Mouse (Mus musculus): ENCODE measurements around the gene Pcbd2. TPM values are rescaled to one million over a fixed set of nuclear protein-coding genes. Genes with fewer than 3 reads are reported as not detected.

Pcbd2 gene
- polyA plus RNA-seq, 1 experiment from 2014 or later, result 52.7 TPM

DNA sequence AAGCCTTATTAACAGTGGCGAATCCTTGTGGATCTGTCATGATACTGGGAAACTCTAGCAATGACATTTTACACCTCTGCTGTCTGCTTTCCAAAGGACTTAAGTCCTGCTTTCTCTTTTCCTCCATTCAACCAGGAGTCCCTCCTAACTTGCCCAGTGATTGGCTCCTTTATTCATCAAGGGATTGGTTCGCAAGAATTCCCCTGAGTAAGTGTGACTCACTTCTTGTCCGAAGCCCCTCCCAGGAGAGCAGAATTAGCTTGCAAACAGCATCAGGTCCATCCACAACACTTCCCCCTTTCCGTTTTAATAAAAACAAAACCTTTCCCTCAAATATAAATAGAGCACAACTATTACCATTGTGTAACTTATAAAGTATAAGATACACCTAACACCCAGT, 22.9 kb upstream of the Pcbd2 start:
- Histone ChIP-seq H3K4me3 (ENCODE audit: low read length) (no peak overlapping the region), H3K36me3 (ENCODE audit: insufficient read depth, low read length) (peaks cover 43% of the 10 kb centered on the region), H3K9ac (replicated peaks; ENCODE audit: low read length) (no peak overlapping the region), H3K27me3 (ENCODE audit: insufficient read depth, low read length) (no peaks in the 10 kb centered on the region), H3K9me3 (ENCODE audit: low read length) (0 out of 2 replicates have a peak, but pooled peaks cover 7% of the 10 kb centered on the region), H3K4me1 (ENCODE audit: insufficient read depth, low read length) (no peaks in the 10 kb centered on the region), H3K4me2 (replicated peaks; ENCODE audit: low read depth, low read length) (no peak overlapping the region), H3K27ac (ENCODE audit: low read length) (no peak overlapping the region)
- 90% methylated on average over 4 of the region's 4 CpGs for WGBS
- no peak for ATAC-seq (ENCODE audit: low FRiP score, low TSS enrichment)

DNA sequence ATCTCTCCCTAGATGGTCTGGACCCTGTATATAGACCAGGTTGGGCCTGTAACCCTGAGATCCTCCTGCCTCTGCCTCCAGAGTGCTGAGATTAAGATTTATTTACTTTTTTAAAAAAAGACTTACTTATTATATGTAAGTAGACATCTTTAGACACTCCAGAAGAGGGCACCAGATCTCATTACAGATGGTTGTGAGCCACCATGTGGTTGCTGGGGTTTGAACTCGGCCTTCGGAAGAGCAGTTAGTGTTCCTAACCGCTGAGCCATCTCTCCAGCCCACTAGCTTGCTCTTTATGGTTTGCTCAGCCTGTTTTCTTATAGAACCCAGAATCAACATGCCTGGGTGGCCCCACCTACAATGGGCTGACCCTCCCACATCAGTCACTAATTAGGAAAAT, 14.3 kb upstream of the Pcbd2 start:
- 87% methylated on average over 3 of the region's 3 CpGs for WGBS
- no peaks in the 10 kb centered on the region for H3K36me3 ChIP-seq (ENCODE audit: insufficient read depth, low read length)
- no peak for ATAC-seq (ENCODE audit: low FRiP score, low TSS enrichment)
- no peaks in the 10 kb centered on the region for H3K9me3 ChIP-seq (ENCODE audit: low read length)
- peaks cover 9% of the 10 kb centered on the region; the same call in 1 of the 2 replicates for H3K4me1 ChIP-seq (ENCODE audit: insufficient read depth, low read length)
- no peak overlapping the region for H3K4me2 ChIP-seq (replicated peaks; ENCODE audit: low read depth, low read length)
- no peaks in the 10 kb centered on the region for H3K27me3 ChIP-seq (ENCODE audit: insufficient read depth, low read length)
- no peak overlapping the region for H3K4me3 ChIP-seq (ENCODE audit: low read length)
- H3K27ac ChIP-seq (ENCODE audit: low read length), result no peak overlapping the region
- no peak overlapping the region for H3K9ac ChIP-seq (replicated peaks; ENCODE audit: low read length)

DNA sequence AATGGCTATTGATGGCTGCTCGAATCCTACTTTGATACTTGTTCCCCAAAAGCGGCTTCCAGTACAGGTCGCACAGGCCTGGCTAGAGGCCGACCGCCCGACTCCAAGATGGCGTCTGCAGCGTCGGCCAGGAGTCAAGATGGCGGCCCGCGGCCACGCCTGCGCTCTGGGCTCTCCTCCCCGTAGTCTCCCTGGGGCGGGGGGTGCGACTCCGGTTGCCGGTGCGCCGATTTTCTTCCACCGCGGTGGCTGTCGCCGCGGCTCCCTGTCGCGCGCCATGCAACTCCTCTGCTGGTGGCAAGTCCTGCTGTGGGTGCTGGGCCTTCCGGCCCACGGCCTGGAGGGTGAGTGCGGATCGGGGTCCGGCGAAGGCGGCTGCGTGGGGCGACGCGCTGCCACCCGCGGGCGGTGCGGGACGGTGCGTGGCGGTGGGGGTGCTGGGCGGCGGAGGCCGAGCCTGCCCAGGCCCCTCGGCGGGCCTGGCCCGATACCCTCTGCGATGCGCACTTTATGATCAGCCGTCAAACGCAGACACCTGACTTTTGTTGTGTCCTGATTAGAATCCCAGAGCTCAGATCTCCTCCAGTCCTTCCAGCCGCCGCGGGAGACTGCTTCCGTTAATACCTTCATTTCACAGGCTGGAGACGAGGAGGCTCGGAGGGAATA, 12.5 kb upstream of the Pcbd2 start, which contains the start of gene Txndc15:
Gene Txndc15 (plus strand): TSS at position 150 of the 666 bp plus-strand sequence.
- Histone ChIP-seq H3K4me1 (ENCODE audit: insufficient read depth, low read length) (peaks cover 6% of the 10 kb centered on the region; the same call in 1 of the 2 replicates), H3K4me2 (replicated peaks; ENCODE audit: low read depth, low read length) (peak within 1 kb of the TSS; percentile 66), H3K27ac (ENCODE audit: low read length) (peak within 1 kb of the TSS; percentile 88), H3K27me3 (ENCODE audit: insufficient read depth, low read length) (no peaks in the 10 kb centered on the region), H3K36me3 (ENCODE audit: insufficient read depth, low read length) (peaks cover 13% of the 10 kb centered on the region; the same call in 1 of the 2 replicates), H3K9ac (replicated peaks; ENCODE audit: low read length) (peak within 1 kb of the TSS; percentile 89), H3K4me3 (ENCODE audit: low read length) (peak within 1 kb of the TSS; percentile 80), H3K9me3 (ENCODE audit: low read length) (no peaks in the 10 kb centered on the region)
- peak; percentile 93 for ATAC-seq (ENCODE audit: low FRiP score, low TSS enrichment)
- under 1% methylated on average over 63 of the region's 63 CpGs for WGBS

DNA sequence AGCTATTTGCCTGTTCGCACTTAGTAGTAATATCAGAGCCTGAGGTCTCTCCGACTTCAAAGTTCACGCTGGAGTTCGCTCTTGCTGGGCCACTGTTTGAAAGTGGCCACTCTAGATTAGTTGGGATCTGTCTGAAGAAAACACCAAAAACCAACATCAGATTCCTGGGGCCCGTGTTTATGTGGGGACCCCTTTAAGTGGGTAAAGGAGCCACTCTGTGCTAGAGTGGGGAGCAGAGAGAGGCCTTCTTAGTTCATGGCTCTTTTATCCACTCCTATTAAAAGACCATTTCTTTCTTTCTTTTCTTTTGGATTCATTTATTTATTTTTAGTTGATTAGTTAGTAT, 12.0 kb upstream of the Pcbd2 start:
- Histone ChIP-seq H3K4me2 (replicated peaks; ENCODE audit: low read depth, low read length) (peak overlapping the region; percentile 66), H3K27me3 (ENCODE audit: insufficient read depth, low read length) (no peaks in the 10 kb centered on the region), H3K36me3 (ENCODE audit: insufficient read depth, low read length) (peaks cover 18% of the 10 kb centered on the region), H3K27ac (ENCODE audit: low read length) (peak overlapping the region; percentile 88), H3K4me1 (ENCODE audit: insufficient read depth, low read length) (peaks cover 6% of the 10 kb centered on the region; the same call in 1 of the 2 replicates), H3K9ac (replicated peaks; ENCODE audit: low read length) (peak overlapping the region; percentile 89), H3K9me3 (ENCODE audit: low read length) (no peaks in the 10 kb centered on the region), H3K4me3 (ENCODE audit: low read length) (peak overlapping the region; percentile 80)
- WGBS, result 1% methylated on average over 5 of the region's 5 CpGs
- no peak for ATAC-seq (ENCODE audit: low FRiP score, low TSS enrichment)

DNA sequence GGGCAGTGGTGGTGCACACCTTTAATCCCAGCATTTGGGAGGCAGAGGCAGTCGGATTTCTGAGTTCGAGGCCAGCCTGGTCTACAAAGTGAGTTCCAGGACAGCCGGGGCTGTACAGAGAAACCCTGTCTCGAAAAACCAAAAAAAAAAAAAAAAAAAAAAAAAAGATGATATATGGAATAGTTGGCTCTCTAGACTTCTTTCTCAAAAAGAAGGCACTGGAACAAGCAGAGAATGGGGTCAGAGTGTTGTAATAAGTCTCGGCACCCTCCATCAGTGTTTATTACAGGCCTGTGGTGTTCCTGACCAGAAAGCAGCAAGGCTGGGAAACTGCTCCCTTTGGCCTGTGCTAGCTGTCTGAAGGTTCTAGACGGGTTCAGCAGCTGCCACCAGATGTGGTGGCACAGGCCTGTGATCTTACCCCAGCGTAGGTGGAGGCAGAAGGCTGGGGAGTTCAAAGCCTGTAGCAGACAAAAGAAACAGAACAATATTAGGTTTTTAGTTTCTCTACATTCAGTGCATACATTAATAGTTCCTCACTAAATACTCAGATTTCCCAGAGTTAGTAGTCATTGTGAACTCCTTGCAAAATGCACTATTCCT, 11.2 kb upstream of the Pcbd2 start:
- Histone ChIP-seq H3K9me3 (ENCODE audit: low read length) (no peaks in the 10 kb centered on the region), H3K4me3 (ENCODE audit: low read length) (0 out of 2 replicates have a peak overlapping the region, but pooled peaks have one; percentile 80), H3K27me3 (ENCODE audit: insufficient read depth, low read length) (no peaks in the 10 kb centered on the region), H3K4me1 (ENCODE audit: insufficient read depth, low read length) (peaks cover 6% of the 10 kb centered on the region; the same call in 1 of the 2 replicates), H3K9ac (replicated peaks; ENCODE audit: low read length) (0 out of 2 replicates have a peak overlapping the region, but pooled peaks have one; percentile 43), H3K36me3 (ENCODE audit: insufficient read depth, low read length) (peaks cover 20% of the 10 kb centered on the region), H3K27ac (ENCODE audit: low read length) (no peak overlapping the region), H3K4me2 (replicated peaks; ENCODE audit: low read depth, low read length) (peak overlapping the region; percentile 66; the same call in 1 of the 2 replicates)
- 79% methylated on average over 7 of the region's 7 CpGs for WGBS
- no peak for ATAC-seq (ENCODE audit: low FRiP score, low TSS enrichment)

DNA sequence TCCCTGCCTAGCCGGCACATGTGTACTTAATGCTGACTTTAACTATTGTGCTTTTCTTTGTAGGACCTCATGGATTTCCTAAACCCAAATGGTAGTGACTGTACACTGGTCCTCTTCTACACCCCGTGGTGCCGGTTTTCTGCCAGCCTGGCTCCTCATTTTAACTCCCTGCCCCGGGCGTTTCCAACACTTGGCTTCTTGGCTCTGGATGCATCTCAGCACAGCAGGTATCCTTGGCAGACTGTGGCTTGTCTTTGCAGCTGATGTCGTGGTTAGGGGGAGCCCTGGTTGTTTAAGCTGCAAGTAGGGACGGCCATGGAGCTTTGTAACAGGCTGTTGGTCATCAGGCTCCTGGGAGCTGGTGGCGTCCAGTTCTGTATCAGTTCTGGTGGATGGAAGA, 5.7 kb upstream of the Pcbd2 start:
- H3K27me3 ChIP-seq (ENCODE audit: insufficient read depth, low read length), result no peaks in the 10 kb centered on the region
- no peak for ATAC-seq (ENCODE audit: low FRiP score, low TSS enrichment)
- H3K27ac ChIP-seq (ENCODE audit: low read length), result no peak overlapping the region
- no peaks in the 10 kb centered on the region for H3K9me3 ChIP-seq (ENCODE audit: low read length)
- peaks cover 36% of the 10 kb centered on the region for H3K36me3 ChIP-seq (ENCODE audit: insufficient read depth, low read length)
- H3K4me2 ChIP-seq (replicated peaks; ENCODE audit: low read depth, low read length), result no peak overlapping the region
- WGBS, result 78% methylated on average over 8 of the region's 8 CpGs
- H3K4me3 ChIP-seq (ENCODE audit: low read length), result no peak overlapping the region
- H3K9ac ChIP-seq (replicated peaks; ENCODE audit: low read length), result no peak overlapping the region
- no peaks in the 10 kb centered on the region for H3K4me1 ChIP-seq (ENCODE audit: insufficient read depth, low read length)

DNA sequence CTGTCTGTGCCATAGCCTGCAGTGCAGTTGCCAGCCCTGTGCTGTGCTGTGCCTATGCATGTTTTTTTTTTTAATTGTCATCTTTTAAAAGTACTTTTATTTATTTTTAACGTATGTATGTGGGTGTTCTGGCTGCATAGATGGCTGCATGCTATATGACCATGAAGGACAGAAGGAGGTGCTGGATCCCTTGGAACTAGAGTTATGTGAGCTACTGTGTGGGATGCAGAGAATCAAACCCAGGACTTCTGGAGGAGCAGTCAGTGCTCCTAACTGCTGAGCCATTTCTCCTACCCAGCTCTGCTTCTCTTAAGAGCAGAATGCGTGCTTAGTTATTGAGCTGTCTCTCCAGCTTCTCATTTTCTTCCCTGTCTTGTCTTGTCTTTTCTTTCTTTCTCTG, 5.2 kb upstream of the Pcbd2 start:
- no peak for ATAC-seq (ENCODE audit: low FRiP score, low TSS enrichment)
- 93% methylated on average over 2 of the region's 2 CpGs for WGBS
- no peaks in the 10 kb centered on the region for H3K4me1 ChIP-seq (ENCODE audit: insufficient read depth, low read length)
- H3K36me3 ChIP-seq (ENCODE audit: insufficient read depth, low read length), result peaks cover 36% of the 10 kb centered on the region
- H3K4me3 ChIP-seq (ENCODE audit: low read length), result no peak overlapping the region
- no peak overlapping the region for H3K27ac ChIP-seq (ENCODE audit: low read length)
- no peak overlapping the region for H3K4me2 ChIP-seq (replicated peaks; ENCODE audit: low read depth, low read length)
- H3K9ac ChIP-seq (replicated peaks; ENCODE audit: low read length), result no peak overlapping the region
- H3K27me3 ChIP-seq (ENCODE audit: insufficient read depth, low read length), result no peaks in the 10 kb centered on the region
- no peaks in the 10 kb centered on the region for H3K9me3 ChIP-seq (ENCODE audit: low read length)

DNA sequence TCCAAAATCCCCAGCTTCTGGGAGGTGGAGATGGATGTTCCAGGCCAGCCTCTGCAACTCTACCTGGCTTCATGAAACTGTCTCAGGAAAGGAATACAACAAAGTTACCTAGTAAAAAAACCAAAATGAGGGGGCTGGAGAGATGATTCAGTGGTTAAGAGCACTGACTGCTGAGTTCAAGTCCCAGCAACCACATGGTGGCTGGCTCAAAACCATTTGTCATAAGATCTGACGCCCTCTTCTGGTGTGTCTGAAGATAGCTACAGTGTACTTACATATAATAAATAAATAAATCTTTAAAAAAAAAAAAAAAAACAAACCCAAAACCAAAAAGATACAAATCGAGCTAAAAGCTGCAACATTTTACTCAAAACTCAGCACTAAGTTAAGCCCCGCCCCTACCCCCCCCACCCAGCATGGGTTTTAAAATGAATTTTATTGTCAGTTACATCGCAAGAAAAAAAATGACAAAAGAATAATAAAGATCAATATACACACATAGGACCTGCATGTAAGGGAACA, 509 bp upstream of the Pcbd2 start:
- 11% methylated on average over 4 of the region's 4 CpGs for WGBS
- peak overlapping the region; percentile 56 for H3K4me3 ChIP-seq (ENCODE audit: low read length)
- H3K4me2 ChIP-seq (replicated peaks; ENCODE audit: low read depth, low read length), result peak overlapping the region; percentile 53
- H3K4me1 ChIP-seq (ENCODE audit: insufficient read depth, low read length), result no peaks in the 10 kb centered on the region
- peak overlapping the region; percentile 71 for H3K9ac ChIP-seq (replicated peaks; ENCODE audit: low read length)
- peaks cover 15% of the 10 kb centered on the region for H3K36me3 ChIP-seq (ENCODE audit: insufficient read depth, low read length)
- no peaks in the 10 kb centered on the region for H3K9me3 ChIP-seq (ENCODE audit: low read length)
- no peaks in the 10 kb centered on the region for H3K27me3 ChIP-seq (ENCODE audit: insufficient read depth, low read length)
- ATAC-seq (ENCODE audit: low FRiP score, low TSS enrichment), result no peak
- H3K27ac ChIP-seq (ENCODE audit: low read length), result peak overlapping the region; percentile 96

DNA sequence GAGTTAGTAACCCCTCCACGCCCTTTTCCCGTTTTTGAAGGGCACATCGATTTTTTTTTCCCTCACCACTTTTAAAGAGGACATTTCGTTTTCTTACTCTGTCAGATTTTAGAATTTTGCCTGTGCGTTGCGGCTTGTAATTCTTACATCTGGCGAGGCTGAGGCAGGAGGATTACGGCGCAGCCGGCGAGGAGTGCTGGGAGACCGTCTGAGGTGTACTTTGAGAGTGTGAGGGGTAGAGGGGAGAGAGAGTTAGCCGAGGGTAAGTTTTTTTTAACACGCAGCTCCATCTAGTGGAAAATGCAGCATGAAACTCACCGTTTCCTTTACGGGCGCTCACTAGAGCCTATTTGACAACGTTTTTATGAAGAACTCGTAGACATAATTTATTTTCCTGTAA, 671 bp downstream of the Pcbd2 start:
- 3% methylated on average over 19 of the region's 19 CpGs for WGBS
- H3K27ac ChIP-seq (ENCODE audit: low read length), result peak overlapping the region; percentile 96
- ATAC-seq (ENCODE audit: low FRiP score, low TSS enrichment), result peak; percentile 88

DNA sequence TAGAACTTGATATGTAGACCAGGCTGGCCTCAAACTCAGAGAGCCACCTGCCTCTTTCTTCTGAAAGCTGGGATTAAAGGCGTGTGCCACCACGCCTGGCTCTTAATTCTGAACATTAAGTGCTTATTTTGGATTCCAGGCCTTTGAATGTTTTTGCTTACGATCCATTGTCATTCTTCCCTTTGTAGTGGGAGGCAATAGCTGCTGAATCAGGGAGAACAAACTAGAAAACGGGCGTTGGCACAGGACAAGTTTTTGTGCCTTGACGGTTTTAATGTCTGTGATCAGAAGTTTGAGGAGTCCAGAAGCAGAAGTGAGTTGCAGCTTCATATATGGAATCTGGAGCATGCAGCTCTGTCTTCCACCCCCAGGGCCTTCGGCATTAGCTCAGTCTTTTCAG, 3.5 kb downstream of the Pcbd2 start:
- Histone ChIP-seq H3K9ac (replicated peaks; ENCODE audit: low read length) (no peak overlapping the region), H3K4me2 (replicated peaks; ENCODE audit: low read depth, low read length) (no peak overlapping the region), H3K36me3 (ENCODE audit: insufficient read depth, low read length) (0 out of 2 replicates have a peak, but pooled peaks cover 2% of the 10 kb centered on the region), H3K27me3 (ENCODE audit: insufficient read depth, low read length) (no peaks in the 10 kb centered on the region), H3K27ac (ENCODE audit: low read length) (no peak overlapping the region), H3K4me3 (ENCODE audit: low read length) (no peak overlapping the region), H3K9me3 (ENCODE audit: low read length) (no peaks in the 10 kb centered on the region), H3K4me1 (ENCODE audit: insufficient read depth, low read length) (no peaks in the 10 kb centered on the region)
- 88% methylated on average over 7 of the region's 7 CpGs for WGBS
- ATAC-seq (ENCODE audit: low FRiP score, low TSS enrichment), result no peak

More for the DNA sequence above, 671 bp downstream of the Pcbd2 start:
- peak overlapping the region; percentile 56 for H3K4me3 ChIP-seq (ENCODE audit: low read length)
- H3K9ac ChIP-seq (replicated peaks; ENCODE audit: low read length), result peak overlapping the region; percentile 71
- no peaks in the 10 kb centered on the region for H3K9me3 ChIP-seq (ENCODE audit: low read length)
- H3K4me1 ChIP-seq (ENCODE audit: insufficient read depth, low read length), result no peaks in the 10 kb centered on the region
- peaks cover 10% of the 10 kb centered on the region for H3K36me3 ChIP-seq (ENCODE audit: insufficient read depth, low read length)
- peak overlapping the region; percentile 53 for H3K4me2 ChIP-seq (replicated peaks; ENCODE audit: low read depth, low read length)
- H3K27me3 ChIP-seq (ENCODE audit: insufficient read depth, low read length), result no peaks in the 10 kb centered on the region

Data from kidney, embryonic 16.5 days (tissue).